Mouse (Mus musculus): ENCODE results near the gene Isyna1. TPM values are rescaled to one million over a fixed set of nuclear protein-coding genes. Genes with fewer than 3 reads are reported as not detected.
A peak's percentile ranks its signal among the peaks of the same experiment; 100 is the strongest.

The Isyna1 gene
- total RNA-seq (2021) = 10 to 100 TPM; 51.9 to 52.1 TPM

DNA sequence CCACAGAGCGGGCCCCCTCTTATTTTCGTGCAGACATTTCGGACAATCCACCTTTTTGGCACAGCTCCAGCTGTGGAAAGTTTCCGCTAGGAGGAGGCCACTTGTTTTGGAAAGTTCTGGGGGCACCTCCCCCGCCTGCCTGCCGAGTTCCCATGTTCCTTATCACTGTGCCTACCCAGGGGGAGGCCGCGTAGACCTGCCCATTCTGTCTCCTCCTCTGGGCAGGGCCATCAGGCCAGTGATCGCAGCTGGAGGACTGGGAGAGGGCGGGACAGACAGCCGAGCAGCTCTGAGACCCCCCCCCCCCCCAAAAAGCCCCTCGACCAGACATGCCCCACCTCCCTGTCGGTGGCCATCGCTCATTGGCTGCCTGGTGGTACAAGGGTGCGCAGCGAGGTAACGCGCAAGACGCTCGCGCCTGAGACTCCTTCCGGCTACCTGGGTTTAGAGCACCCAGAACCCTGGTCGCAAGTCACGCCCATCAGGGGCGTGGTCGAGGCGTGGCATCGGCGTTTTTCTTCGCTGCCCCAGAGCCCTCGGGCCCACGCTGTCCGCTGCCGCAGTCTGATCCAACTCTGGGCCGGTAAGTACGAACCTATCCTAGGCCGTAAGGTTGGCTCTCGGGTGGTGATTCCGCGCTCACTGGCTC, at the start of gene Isyna1:
TSS of gene Isyna1 (plus strand) at position 413 of the 649 bp plus-strand sequence.
- DNase-seq (ENCODE audit: low spot score in 2 of 2) = peak; percentile 76 to 86
- intact Hi-C loops (cut with DNase I) = loop anchor here (1.0 kb wide), 1 partner anchor 14 kb away; the partner anchor contains the start of gene Ssbp4

DNA sequence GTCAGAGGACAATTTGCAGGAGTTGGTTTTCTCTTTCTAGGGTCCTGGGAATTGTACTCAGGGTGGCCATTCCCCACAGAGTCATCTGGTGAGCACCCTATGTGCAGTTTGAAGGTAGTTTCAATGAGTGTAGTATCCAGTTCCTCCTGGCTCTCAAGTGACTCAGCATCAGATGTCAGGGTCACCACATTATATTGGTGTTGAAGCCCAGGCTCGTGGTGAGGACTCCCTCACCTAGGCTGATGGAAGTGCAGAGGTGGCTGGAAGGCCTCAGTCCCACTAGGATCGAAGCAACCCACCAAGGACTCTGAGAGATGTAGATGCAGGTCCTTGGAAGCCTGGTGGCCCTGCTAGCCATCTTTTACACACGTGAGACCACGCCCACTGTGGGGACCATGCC, 47.8 kb upstream of the Isyna1 start:
- no peak for DNase-seq (ENCODE audit: low spot score in 2 of 2)
- intact Hi-C loops (cut with DNase I) = loop anchor here (10.0 kb wide), 1 partner anchor 208 kb away; the partner anchor contains the start of gene Rab3a

DNA sequence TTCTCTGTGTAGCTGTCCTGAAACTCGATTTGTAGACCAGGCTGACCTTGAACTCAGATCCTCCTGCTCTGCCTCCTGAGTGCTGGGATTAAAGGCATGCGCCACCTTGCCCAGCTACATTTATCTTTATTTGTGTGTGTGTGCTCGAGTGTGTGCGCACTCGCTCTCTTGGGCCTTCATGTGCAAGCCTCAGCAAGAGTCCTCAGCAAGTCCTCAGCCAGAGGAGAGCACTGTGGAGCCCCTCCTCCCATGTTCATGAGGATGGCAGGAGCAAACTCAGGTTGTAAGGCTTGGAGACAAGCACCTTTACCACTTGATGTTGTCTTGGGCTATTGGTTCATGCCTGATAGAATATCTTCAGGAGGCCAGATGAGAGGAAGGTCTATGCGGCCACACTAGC, 46.4 kb upstream of the Isyna1 start:
- intact Hi-C loops (cut with DNase I) = loop anchor here (10.0 kb wide), 1 partner anchor 207 kb away; the partner anchor contains the start of gene Rab3a
- no peak for DNase-seq (ENCODE audit: low spot score in 2 of 2)

DNA sequence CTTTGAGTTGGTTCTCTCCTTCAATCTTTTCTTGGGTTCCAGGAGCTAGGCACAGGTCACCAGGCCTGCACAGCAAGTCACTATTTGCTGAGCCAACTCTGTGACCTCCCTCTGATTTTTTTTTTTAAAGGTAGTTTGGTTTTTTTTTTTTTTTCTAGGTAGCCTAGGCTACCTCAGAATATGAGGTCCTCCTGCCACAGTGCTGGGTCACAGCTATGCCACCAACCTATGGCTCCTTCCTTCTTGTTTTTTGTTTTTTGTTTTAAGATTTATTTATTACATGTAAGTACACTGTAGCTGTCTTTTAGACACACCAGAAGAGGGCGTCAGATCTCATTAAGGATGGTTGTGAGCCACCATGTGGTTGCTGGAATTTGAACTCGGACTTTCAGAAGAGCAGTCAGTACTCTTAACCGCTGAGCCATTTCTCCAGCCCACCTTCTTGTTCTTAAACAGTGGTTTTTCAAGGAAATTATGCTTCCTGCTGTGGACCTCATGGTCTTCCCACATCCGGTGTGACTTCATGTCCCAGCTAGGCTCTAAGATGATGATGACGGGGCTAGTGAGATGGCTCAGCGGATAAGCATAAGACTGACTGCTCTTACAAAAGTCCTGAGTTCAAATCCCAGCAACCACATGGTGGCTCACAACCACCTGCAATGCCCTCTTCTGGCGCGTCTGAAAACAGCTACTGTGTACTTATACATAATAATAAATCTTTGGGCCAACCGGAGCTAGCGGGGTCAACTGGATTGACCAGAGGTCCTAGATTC, 44.6 kb upstream of the Isyna1 start:
- no peak for DNase-seq (ENCODE audit: low spot score in 2 of 2)
- intact Hi-C loops (cut with DNase I) = loop anchor here (10.0 kb wide), 1 partner anchor 205 kb away; the partner anchor contains the start of gene Rab3a

DNA sequence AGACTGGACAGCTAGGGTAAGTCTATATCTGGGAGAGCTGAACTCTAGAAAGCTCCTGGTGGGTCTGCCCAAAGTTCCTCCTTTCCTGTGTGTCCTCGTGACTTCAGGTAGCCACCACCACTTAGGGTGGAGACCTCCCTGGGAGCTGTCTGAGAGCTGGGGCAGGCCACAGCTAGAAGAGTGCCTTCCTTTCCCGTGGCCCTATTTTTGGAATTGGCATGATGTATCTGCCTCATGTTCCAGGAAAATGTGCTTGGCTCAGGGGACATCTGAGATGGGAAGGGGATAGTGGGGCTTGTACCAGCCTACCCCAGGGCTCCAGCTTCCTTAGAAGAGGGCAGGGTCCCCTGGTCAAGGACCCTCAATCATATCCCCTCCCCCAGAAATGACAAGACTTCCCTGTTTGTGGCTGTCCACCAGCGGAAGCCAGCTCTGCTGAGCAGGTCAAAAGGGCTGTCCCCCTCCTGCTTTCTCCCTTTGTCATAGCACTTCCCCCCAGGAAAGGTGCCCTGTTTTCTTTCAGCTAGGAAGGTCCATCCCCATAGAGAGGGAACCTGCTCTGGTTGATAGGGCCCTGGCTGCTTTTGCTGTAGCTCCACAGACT, 42.5 kb upstream of the Isyna1 start:
- intact Hi-C loops (cut with DNase I) = no loop called here
- DNase-seq (ENCODE audit: low spot score in 2 of 2) = no peak

DNA sequence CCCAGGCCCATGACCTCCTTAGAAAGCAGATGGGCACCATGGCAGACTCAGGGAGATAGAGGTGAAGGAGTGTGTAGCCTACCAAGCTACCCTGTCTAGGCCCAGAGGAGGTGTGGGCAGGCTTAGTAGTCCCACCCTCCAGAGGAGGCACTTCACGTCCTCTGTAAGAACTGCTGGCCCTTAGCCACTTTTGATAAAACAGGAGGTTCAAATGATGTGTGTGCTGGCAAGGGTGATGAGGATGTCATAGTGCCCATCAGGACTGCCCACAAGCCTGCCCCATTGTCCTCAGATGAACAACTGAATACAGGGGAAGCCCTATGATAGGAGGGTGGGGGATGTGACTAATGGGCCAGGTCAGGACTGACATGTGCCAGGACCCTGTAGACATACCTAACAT, 41.3 kb upstream of the Isyna1 start:
- DNase-seq (ENCODE audit: low spot score in 2 of 2) = no peak
- intact Hi-C loops (cut with DNase I) = no loop called here

DNA sequence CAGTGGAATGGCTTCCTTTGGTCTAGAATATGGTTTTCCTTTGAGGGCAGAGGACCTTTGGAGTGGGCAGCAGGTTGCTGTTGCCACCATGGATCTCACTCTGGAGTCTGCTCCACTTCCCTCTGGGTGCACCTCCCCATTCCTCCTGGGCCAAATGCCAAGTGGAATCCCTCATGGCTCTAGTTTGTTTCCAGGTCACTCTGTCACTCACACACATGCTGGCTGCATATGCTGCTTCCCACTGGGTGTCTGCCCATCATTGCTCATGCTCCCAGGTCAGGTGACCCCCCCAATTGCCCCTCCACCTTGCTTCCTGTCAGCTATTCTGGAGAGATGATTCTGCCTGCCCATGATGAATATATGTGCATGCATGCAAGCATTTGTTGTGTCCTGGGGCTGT, 40.4 kb upstream of the Isyna1 start:
- DNase-seq (ENCODE audit: low spot score in 2 of 2) = peak in 1 of 2 experiments; percentile 39
- intact Hi-C loops (cut with DNase I) = no loop called here

DNA sequence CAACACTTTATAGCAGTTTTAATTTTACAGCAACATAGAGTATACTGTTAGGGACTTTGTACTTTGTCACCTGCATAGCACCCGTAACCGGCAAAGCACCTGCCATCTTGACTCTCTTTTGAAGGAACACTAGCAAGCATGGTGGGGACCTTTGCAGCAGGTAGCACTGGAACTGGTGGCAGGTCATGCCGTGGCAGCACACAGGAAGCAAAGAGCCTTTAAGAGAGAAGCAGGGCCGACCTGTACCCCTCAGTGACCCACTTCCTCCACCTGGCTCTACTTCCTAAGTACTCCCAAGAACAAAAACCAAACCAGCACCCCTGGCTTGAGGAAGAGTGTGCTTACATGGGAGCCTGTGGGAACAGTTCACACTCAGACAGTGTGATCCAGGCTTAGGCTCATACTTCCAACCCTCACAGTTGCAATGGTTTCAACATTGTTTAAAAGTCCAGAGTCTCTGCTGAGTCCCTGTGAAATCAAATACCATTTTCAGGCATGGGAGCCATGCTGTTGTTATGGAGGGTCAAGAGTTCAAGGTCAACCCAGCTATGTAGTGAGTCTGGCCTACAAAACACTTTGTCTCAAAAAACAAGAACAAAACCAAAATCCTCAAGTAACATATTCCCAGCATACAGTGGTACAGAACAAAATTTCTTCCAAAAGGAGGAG, 39.0 kb upstream of the Isyna1 start:
- intact Hi-C loops (cut with DNase I) = no loop called here
- no peak for DNase-seq (ENCODE audit: low spot score in 2 of 2)

DNA sequence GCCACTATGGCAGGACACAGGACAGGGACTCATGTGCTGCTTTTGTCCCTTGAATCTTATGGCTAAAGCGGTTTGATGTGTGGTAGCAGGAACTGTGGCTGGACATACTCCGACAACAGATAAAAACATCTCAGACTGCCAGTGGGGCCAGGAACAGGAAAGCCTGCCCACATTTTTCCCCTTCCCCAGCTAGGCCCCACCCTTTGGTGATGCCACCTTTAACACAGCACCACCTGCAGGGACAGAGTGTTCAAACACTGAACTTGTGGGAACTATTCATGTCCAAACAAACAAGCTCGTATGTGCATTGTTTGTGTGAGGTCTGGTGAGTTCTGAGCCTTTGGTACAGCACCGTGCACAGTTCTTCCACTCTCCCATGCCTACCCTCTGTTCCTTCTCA, 35.8 kb upstream of the Isyna1 start:
- intact Hi-C loops (cut with DNase I) = no loop called here
- DNase-seq (ENCODE audit: low spot score in 2 of 2) = no peak

DNA sequence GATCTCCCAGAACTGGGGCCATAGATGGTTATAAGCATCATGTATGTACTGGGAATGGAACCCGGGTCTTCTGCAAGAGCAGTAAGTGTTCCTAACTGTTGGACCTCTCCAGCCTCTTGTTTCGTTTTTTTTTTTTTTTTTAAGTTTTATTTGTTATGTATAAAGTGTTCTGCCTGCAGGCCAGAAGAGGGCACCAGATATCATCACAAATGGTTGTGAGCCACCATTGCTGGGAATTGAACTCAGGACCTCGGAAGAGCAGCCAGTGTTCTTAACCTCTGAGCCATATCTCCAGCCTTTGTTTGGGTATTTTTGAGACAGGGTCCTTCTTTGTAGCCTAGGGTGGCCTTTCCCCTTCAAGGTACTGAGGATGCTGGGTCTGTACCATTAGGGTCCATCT, 35.2 kb upstream of the Isyna1 start:
- intact Hi-C loops (cut with DNase I) = no loop called here
- no peak for DNase-seq (ENCODE audit: low spot score in 2 of 2)

DNA sequence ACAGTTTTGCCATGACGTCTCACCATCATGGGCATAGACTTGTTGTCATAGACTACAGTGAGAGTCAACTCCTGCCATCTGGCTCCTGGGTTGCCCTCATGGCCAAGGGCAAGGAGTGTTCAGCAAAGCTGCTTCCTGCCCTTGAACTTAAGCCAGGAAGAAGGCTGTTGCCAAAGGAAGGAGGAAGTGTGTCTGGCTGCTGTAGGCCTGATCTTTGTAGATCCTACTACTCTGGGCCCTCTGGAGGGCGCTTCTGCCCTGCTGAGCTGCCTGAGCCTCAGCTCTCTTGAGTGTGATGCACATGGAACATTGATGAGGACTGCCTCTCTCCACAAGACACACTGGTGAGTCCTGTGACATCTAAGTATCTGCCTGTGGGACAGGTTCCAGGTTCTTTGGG, 34.1 kb upstream of the Isyna1 start:
- intact Hi-C loops (cut with DNase I) = loop anchor here (2.0 kb wide), 1 partner anchor 25 kb away; no protein-coding TSS in a partner anchor
- DNase-seq (ENCODE audit: low spot score in 2 of 2) = peak in 1 of 2 experiments; percentile 55

DNA sequence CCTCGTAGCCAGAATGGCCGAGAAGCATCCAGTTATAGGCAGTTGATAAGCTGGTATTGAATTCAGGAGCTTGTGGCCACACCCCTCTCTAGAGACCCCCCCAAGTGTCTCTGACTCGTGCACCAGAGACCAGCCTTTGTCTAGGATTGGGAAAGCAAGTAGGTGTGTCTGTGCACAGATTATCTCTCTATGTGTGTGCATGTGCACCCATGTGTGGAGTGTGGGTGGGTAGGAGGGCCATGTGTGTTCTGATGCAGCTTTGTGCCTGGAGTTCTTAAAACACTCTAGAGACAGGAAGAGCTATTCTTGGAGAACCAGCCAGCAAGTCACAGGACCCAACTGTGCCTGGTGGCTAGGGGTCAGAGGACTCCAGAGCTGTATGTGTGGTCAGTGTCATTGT, 33.6 kb upstream of the Isyna1 start:
- DNase-seq (ENCODE audit: low spot score in 2 of 2) = no peak
- intact Hi-C loops (cut with DNase I) = loop anchor here (2.0 kb wide), 1 partner anchor 24 kb away; no protein-coding TSS in a partner anchor

DNA sequence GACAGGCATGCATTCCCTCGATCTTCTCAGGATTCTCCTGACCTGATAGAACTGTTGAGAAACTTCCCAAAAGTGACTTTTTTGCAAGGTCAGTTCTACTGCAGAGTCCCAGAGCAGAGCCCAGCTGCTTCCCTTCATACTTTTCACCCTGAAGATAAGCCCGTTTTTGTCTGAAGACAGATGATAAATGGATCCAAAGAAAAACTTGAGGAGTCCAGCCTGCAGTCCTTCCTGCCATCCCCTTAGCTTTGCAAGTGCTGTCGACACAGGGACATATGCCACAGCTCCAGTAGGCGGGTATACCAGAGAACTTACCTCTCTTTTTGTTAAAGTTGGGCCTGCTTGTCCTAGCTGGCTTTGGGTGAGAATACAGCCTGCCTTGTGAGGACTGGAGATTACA, 32.8 kb upstream of the Isyna1 start:
- DNase-seq (ENCODE audit: low spot score in 2 of 2) = no peak
- intact Hi-C loops (cut with DNase I) = loop anchor here (2.0 kb wide), 1 partner anchor 23 kb away; no protein-coding TSS in a partner anchor

DNA sequence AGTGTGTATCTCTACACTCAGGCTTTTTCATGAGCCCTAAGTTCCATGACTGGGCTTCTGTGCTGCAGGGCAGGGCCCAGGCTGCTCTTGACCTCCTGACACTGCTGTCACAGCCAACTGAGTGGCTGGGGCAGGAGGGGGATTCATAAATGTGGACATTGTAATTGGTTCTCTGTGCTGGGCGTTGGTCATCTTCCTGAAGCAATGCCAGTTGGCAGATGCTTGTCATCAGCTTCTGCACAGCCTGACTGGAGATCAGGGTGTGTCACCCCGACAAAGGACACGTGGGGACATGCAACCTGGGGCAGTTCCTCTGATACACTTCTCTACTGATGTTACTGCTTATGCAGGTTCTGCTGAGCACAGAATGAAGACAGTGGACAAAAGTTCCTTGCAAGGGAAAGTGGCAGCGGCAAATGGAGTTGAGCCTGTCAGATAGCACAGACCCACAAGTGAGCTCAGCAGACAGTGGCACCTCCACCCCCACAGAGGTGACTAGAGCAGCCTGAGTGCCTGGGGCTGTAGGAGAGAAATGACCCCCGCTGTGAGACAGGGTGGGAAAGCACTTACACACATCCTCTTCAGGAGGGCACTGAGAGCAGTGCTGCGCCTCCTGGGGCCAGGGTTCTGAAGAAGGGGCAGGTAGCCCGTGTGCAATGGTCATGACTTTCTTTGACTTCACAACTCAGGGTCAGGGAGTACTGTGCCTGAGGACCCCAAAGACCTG, 32.2 kb upstream of the Isyna1 start:
- intact Hi-C loops (cut with DNase I) = loop anchor here (2.0 kb wide), 1 partner anchor 23 kb away; no protein-coding TSS in a partner anchor
- DNase-seq (ENCODE audit: low spot score in 2 of 2) = no peak

DNA sequence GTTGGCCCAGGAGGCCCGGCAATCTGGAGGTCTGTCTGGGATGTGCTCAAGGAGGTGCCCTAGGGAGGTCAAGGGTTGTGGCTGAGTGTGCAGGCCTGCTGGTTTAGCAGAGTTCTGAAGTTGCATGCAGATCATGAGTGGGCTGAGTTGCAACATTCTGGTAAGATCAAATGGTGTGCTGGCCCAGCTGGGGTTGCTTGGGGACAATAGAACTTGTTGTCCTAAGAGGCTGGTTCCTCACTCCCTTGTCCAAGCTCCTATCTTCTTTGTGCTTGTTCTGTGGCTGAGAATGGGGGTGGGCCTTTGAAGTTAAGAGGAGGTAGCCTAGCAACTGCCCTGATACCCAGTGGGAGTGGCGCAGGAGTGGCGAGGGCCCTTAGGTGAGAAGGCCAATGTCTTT, 31.4 kb upstream of the Isyna1 start:
- intact Hi-C loops (cut with DNase I) = no loop called here
- DNase-seq (ENCODE audit: low spot score in 2 of 2) = no peak

DNA sequence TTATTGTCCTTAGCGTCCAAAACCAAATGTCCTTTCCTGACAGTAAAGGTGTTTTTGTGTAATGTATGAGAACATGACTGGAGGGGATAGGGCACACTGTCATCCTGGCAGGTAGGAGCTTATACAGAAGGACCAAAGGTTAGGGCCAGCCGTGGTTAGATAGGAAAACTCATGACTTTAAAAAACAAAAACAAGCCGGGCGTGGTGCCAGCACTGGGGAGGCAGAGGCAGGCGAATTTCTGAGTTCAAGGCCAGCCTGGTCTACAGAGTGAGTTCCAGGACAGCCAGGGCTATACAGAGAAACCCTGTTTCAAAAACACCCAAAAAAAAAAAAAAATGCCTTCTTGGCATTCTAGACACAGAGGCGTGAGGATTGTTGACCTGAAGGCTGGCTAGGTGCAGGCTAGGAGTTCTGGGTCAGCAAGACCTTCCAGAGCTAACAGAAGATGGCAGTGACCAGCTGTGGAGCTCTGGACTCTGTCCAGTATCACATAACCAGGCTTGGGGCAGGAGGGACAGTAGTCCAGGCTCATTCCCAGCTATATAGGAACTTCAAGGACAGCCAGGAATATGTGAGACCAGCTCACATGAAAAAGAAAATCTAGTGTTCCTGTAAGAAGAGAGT, 30.3 kb upstream of the Isyna1 start:
- no peak for DNase-seq (ENCODE audit: low spot score in 2 of 2)
- intact Hi-C loops (cut with DNase I) = no loop called here

DNA sequence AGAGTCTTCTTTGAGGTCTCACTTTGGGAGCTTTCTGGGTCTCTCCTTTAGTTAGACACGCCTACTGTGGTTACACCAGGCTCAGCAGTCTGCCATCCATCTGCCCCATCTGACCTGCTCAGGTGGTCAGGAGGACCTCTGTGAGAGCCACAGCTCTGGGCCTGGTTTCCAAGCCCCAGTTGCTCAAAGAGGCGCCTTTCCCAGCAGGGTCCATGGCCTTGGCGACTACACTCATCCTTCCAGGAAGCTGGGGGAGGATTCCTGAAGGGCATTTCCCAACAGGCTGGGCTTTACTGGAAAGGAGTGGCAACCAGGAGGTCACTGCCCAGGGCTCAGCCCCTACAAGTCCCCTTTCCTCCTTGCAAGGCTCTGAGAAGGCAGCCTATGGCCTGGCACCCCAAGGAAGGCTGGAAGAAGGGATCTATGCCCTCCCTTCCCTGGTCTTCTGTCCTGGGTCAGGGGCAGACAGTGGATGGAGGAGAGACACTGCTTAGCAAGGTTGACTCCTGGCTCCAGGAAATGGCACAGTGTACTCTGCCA, 29.4 kb upstream of the Isyna1 start:
- no peak for DNase-seq (ENCODE audit: low spot score in 2 of 2)
- intact Hi-C loops (cut with DNase I) = no loop called here

DNA sequence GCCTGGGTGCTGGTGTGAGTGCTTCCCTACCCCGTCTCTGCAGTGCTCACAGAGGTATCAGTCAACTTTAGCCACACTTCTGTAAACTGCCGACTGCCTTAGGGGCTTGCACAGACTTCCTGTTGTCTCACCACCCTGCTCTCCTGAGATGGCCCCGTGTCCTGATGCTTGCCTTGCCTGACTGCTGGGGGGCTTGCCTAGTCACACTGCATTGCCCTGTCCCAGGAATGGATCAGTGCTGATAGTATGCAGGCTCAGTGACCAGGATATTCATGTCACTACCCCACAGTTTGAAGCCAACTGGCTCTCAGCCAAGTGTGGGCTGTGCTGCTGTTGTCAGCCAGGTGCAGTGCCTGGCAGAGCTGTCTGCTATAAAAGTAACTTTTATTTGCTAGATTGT, 28.6 kb upstream of the Isyna1 start:
- no peak for DNase-seq (ENCODE audit: low spot score in 2 of 2)
- intact Hi-C loops (cut with DNase I) = no loop called here

DNA sequence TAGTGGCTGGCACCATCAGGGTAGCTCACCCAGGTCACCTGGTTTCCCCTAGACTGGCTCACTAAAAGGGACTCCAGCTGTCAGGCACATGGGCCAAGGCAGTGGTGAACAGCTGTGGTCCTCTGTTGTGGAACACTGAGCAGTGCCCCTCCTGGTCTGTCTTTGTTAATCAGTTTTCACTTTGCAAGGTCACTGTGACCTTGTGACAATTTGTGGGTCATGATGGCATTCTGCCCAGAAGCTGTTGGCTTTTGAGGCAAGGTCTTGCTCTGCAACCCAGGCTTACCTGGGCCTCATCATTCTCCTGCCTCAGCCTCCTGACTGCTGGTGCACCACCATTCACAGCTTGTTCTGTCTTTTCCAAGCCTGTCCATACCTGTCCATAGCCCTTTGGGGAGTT, 23.8 kb upstream of the Isyna1 start:
- DNase-seq (ENCODE audit: low spot score in 2 of 2) = no peak
- intact Hi-C loops (cut with DNase I) = no loop called here

Measured in left cerebral cortex, postnatal 25 days (tissue).